Mouse (Mus musculus) testis, adult 2 months (tissue): ENCODE data around the gene 1700019D03Rik. TPM values are rescaled to one million over a fixed set of nuclear protein-coding genes. Genes with fewer than 3 reads are reported as not detected.
A peak's percentile ranks its signal among the peaks of the same experiment; 100 is the strongest.

ENCODE experiments used
- H3K27ac ChIP-seq: fragments of 200-500 bp; 2 replicates; pipeline ENCODE4 v1.5.1; 2012; ENCODE audit warnings: low read depth, low read length; ENCODE audit not compliant: control insufficient read depth, insufficient read depth
- H3K27me3 ChIP-seq: fragments of 200-500 bp; 2 replicates; pipeline ENCODE4 v1.6.1; 2012; ENCODE audit warnings: mild to moderate bottlenecking, low read length, moderate library complexity; ENCODE audit not compliant: control insufficient read depth, insufficient read depth
- H3K36me3 ChIP-seq: fragments of 200-500 bp; 2 replicates; pipeline ENCODE4 v1.6.1; 2012; ENCODE audit warnings: mild to moderate bottlenecking, low read length; ENCODE audit not compliant: control insufficient read depth, insufficient read depth
- H3K4me1 ChIP-seq: fragments of 200-500 bp; 2 replicates; pipeline ENCODE4 v1.6.1; 2012; ENCODE audit warnings: low read length; ENCODE audit not compliant: control insufficient read depth, insufficient read depth
- H3K4me3 ChIP-seq: fragments of 200-500 bp; 2 replicates; pipeline ENCODE4 v1.5.1; 2012; ENCODE audit warnings: low read depth, mild to moderate bottlenecking, low read length, moderate library complexity, mixed read lengths; ENCODE audit not compliant: control insufficient read depth
- CTCF ChIP-seq: fragments of 200-500 bp; IDR thresholded peaks from 2 replicates; pipeline ENCODE4 v1.5.1; 2012; ENCODE audit warnings: low read depth, mild to moderate bottlenecking, inconsistent platforms, low read length, moderate library complexity; ENCODE audit not compliant: control insufficient read depth, insufficient read depth, insufficient replicate concordance
- POLR2A ChIP-seq: fragments of 200-500 bp; IDR thresholded peaks from 2 replicates; pipeline ENCODE4 v1.6.1; 2012; ENCODE audit warnings: low read depth, mild to moderate bottlenecking, inconsistent platforms, low read length, moderate library complexity; ENCODE audit not compliant: control insufficient read depth
- polyA plus RNA-seq: library from polyadenylated mRNA; depleted of rRNA; stranded (reverse); fragments of >200 nt; gene quantifications from 2 replicates; pipeline ENCODE4 v1.2.3, GENCODE M21; 2012

The 1700019D03Rik gene
- polyA plus RNA-seq, 1 experiment = 646 TPM

- H3K27ac ChIP-seq = no peak overlapping the region
- TF ChIP-seq POLR2A (no peak), CTCF (no peak)
- H3K27me3 ChIP-seq = no peaks in the 10 kb centered on the region
- H3K4me1 ChIP-seq = no peaks in the 10 kb centered on the region
- H3K4me3 ChIP-seq = peak overlapping the region; percentile 49; the same call in 1 of the 2 replicates
- no peaks in the 10 kb centered on the region for H3K36me3 ChIP-seq
These were observed 46.8 kb downstream of the 1700019D03Rik start for GRCm38 (mm10) chr1:52973198-52973597.

DNA sequence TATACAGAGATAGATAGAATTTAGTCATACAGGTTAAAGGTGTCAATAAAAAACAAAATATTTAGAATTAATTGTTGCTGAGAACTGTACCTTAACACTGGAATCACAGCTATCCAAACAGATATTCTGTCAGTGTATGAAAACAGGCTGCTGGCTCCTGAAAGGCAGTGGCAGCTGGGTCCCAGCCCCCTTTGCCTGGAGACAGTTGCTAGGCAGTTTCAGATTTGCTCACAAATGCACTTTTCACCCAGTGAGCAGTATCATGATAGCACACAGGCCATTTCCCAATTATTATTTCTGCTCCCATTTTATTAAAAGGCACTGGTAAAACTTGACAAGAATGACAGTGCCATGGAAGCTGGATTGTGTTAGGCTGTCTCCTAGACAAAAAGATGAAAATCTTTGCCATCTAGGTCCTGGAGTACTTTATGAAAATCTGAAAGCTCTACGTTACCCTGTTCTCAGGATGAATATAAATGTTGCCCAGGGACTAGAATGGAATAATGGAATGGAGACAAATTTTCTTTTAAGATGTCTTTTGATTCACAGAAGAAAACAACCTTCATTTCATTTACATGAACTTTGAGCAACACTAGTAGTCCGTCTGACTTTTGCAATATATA lies 48.0 kb downstream of the 1700019D03Rik start:
- Histone ChIP-seq H3K4me1 (no peaks in the 10 kb centered on the region), H3K4me3 (no peak overlapping the region), H3K27me3 (no peaks in the 10 kb centered on the region), H3K27ac (no peak overlapping the region), H3K36me3 (no peaks in the 10 kb centered on the region)
- no peak for TF ChIP-seq POLR2A
- TF ChIP-seq CTCF = no peak

DNA sequence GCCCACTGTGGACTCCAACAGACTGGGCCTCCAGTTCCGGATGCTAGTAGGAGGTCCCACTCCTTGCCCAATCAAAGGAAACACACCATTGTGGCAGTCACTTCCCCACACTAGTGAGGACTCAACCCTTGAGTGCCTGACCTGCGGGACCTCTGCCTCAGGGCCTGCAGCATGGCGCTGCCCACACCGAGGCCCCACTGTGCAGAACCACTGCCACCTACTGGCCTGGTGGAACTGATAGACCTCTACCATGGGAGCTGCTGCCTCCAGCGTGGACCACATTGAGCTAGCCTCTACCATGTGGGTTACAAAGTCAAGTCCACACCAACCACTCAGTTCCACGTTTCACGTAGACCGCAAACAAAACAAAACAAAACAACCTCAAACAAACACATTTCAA lies 55.4 kb downstream of the 1700019D03Rik start:
- H3K4me1 ChIP-seq = no peaks in the 10 kb centered on the region
- TF ChIP-seq CTCF (peak; percentile 45; the same call in 1 of the 2 replicates), POLR2A (no peak)
- H3K4me3 ChIP-seq = peak overlapping the region; percentile 77
- H3K27me3 ChIP-seq = no peaks in the 10 kb centered on the region
- no peak overlapping the region for H3K27ac ChIP-seq
- H3K36me3 ChIP-seq = no peaks in the 10 kb centered on the region

- H3K36me3 ChIP-seq = no peaks in the 10 kb centered on the region
- no peaks in the 10 kb centered on the region for H3K27me3 ChIP-seq
- H3K27ac ChIP-seq = no peak overlapping the region
- TF ChIP-seq CTCF = no peak
- no peak for TF ChIP-seq POLR2A
- no peaks in the 10 kb centered on the region for H3K4me1 ChIP-seq
- peak overlapping the region; percentile 67; the same call in 1 of the 2 replicates for H3K4me3 ChIP-seq
These were observed 56.9 kb downstream of the 1700019D03Rik start for GRCm38 (mm10) chr1:52963097-52963496.

DNA sequence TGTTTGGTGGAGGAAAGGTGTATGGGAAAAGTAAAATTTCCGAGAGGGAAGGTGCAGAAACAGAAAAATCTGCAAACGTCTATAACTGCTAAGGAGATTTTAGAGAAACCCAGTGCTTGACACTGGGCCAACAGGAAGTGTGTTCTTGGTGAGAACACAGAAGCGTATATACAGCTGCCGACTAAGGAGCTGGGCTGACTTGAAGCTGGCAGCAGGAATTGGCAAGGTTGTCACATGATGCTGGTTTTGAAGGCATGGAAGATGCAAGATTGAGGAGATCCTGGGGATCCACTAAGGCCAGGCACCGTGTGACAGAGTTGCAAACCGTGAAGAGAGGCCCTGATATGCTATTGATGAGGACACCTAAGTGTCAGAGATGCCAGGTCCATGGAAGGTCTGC lies 59.8 kb downstream of the 1700019D03Rik start:
- TF ChIP-seq POLR2A = no peak
- TF ChIP-seq CTCF = no peak

DNA sequence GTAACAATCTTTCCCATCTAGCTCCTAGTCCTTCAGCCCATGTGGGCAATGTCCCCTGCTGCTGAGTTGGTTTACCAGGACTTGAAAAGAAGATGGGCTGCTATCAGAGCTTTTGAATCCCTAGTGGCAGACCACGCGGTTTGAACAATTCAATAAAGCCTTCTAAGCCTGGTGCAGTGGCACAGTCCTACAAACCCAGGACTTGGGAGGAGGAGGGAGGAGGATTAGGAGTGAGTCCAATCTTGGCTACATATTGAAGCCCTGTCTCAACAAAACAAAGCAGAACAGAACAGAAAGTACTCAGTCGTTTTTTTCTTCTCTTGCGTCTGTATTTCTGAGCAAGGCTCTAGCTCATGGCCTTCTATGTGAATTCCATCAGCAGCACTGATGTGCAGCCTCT lies 63.2 kb downstream of the 1700019D03Rik start:
- Histone ChIP-seq H3K4me3 (no peak overlapping the region), H3K27ac (no peak overlapping the region), H3K27me3 (no peaks in the 10 kb centered on the region), H3K4me1 (peaks cover 7% of the 10 kb centered on the region), H3K36me3 (no peaks in the 10 kb centered on the region)
- no peak for TF ChIP-seq POLR2A
- TF ChIP-seq CTCF = no peak

More for the DNA sequence above, 59.8 kb downstream of the 1700019D03Rik start:
- Histone ChIP-seq H3K36me3 (no peaks in the 10 kb centered on the region), H3K27me3 (no peaks in the 10 kb centered on the region), H3K4me1 (no peaks in the 10 kb centered on the region), H3K4me3 (peak overlapping the region; percentile 34), H3K27ac (no peak overlapping the region)

- no peak overlapping the region for H3K4me3 ChIP-seq
- no peaks in the 10 kb centered on the region for H3K36me3 ChIP-seq
- H3K4me1 ChIP-seq = peaks cover 7% of the 10 kb centered on the region
- H3K27me3 ChIP-seq = no peaks in the 10 kb centered on the region
- TF ChIP-seq POLR2A (no peak), CTCF (no peak)
- H3K27ac ChIP-seq = no peak overlapping the region
These were observed 64.9 kb downstream of the 1700019D03Rik start for GRCm38 (mm10) chr1:52955102-52955501.
